Comparison of ENCODE assay signal across 8 mouse cellular contexts in the genomic region with DNA sequence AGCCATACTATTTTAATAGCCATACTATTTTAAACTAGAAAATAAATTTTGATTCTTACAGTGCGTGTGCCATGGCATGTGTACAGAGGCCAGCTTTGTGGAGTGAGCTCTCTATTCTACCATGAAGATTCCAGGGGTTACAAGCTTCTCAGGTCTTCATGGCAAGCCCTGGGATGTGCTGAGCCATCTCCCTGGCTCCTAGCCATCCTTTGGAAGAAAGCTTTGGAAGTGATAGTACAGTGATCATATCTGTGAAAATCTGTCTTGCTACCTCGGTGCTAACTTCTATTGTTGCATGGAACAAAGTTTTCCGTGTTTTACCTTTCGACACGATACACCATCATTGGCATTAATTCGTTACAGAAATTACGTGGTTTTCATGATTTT. TPM values are rescaled to one million over a fixed set of nuclear protein-coding genes. Genes with fewer than 3 reads are reported as not detected.
A peak's percentile ranks its signal among the peaks of the same experiment; 100 is the strongest.
DNase-seq lines count a peak whose midpoint lies in the region; ATAC-seq lines count a peak whose summit lies in the region.

No protein-coding gene starts in this region.

- WGBS in lung, embryonic 15.5 days, result 67% methylated on average over 7 of the region's 7 CpGs
- WGBS in forebrain, embryonic 12.5 days, result 30% methylated on average over 7 of the region's 7 CpGs
- WGBS in limb, embryonic 10.5 days, result 78% methylated on average over 7 of the region's 7 CpGs
- 23% methylated on average over 7 of the region's 7 CpGs for WGBS in neural tube, embryonic 14.5 days

- H3K36me3 ChIP-seq in lung, embryonic 15.5 days, result peaks cover 18% of the 10 kb centered on the region; the same call in 1 of the 2 replicates
- peaks cover 29% of the 10 kb centered on the region for H3K36me3 ChIP-seq in forebrain, embryonic 12.5 days (replicated peaks)
- H3K36me3 ChIP-seq in limb, embryonic 10.5 days, result peaks cover 34% of the 10 kb centered on the region
- H3K36me3 ChIP-seq in neural tube, embryonic 14.5 days (ENCODE audit: control insufficient read depth, insufficient read depth, low read length), result peaks cover 9% of the 10 kb centered on the region; the same call in 1 of the 2 replicates

- no peak for ATAC-seq in lung, embryonic 15.5 days (ENCODE audit: borderline replicate concordance, extremely low read depth, low FRiP score, low TSS enrichment)
- ATAC-seq in forebrain, embryonic 12.5 days (ENCODE audit: low FRiP score), result no peak
- ATAC-seq in neural tube, embryonic 14.5 days (ENCODE audit: low read depth), result no peak

- peak overlapping the region; percentile 70 for H3K4me2 ChIP-seq in lung, embryonic 15.5 days
- peak overlapping the region; percentile 77 for H3K4me2 ChIP-seq in forebrain, embryonic 12.5 days
- peak overlapping the region; percentile 69 for H3K4me2 ChIP-seq in neural tube, embryonic 14.5 days (ENCODE audit: low read depth, low read length)

- no peak for DNase-seq in lung, postnatal 10 days
- no peak for DNase-seq in limb, embryonic 10.5 days (ENCODE audit: low spot score)
- DNase-seq in layer of hippocampus, postnatal 10 days (ENCODE audit: low spot score in 2 of 2), result no peak
- DNase-seq in retina, postnatal 1 day, result no peak
- DNase-seq in urinary bladder, postnatal 10 days (ENCODE audit: low spot score), result no peak

- peak overlapping the region; percentile 68 for H3K4me3 ChIP-seq in lung, embryonic 15.5 days
- peak overlapping the region; percentile 62 for H3K4me3 ChIP-seq in forebrain, embryonic 12.5 days (replicated peaks)
- H3K4me3 ChIP-seq in limb, embryonic 10.5 days, result peak overlapping the region; percentile 66
- H3K4me3 ChIP-seq in neural tube, embryonic 14.5 days (ENCODE audit: low read depth, low read length), result peak overlapping the region; percentile 42

- H3K9me3 ChIP-seq in lung, embryonic 15.5 days, result no peaks in the 10 kb centered on the region
- H3K9me3 ChIP-seq in forebrain, embryonic 12.5 days, result no peaks in the 10 kb centered on the region
- H3K9me3 ChIP-seq in limb, embryonic 10.5 days (replicated peaks), result no peaks in the 10 kb centered on the region
- no peaks in the 10 kb centered on the region for H3K9me3 ChIP-seq in neural tube, embryonic 14.5 days (ENCODE audit: control insufficient read depth, low read length)

- H3K9ac ChIP-seq in lung, embryonic 15.5 days, result no peak overlapping the region
- peak overlapping the region; percentile 43; the same call in 1 of the 2 replicates for H3K9ac ChIP-seq in forebrain, embryonic 12.5 days
- no peak overlapping the region for H3K9ac ChIP-seq in neural tube, embryonic 14.5 days (replicated peaks; ENCODE audit: low read depth, low read length)

- no peaks in the 10 kb centered on the region for H3K27me3 ChIP-seq in lung, embryonic 15.5 days
- H3K27me3 ChIP-seq in forebrain, embryonic 12.5 days, result no peaks in the 10 kb centered on the region
- no peaks in the 10 kb centered on the region for H3K27me3 ChIP-seq in limb, embryonic 10.5 days (ENCODE audit: low read depth, poor library complexity, severe bottlenecking)
- H3K27me3 ChIP-seq in neural tube, embryonic 14.5 days (ENCODE audit: control insufficient read depth, insufficient read depth, low read length), result no peaks in the 10 kb centered on the region

- peaks cover 56% of the 10 kb centered on the region for H3K4me1 ChIP-seq in lung, embryonic 15.5 days
- peaks cover 76% of the 10 kb centered on the region for H3K4me1 ChIP-seq in forebrain, embryonic 12.5 days
- H3K4me1 ChIP-seq in limb, embryonic 10.5 days, result peaks cover 52% of the 10 kb centered on the region
- H3K4me1 ChIP-seq in neural tube, embryonic 14.5 days (ENCODE audit: control insufficient read depth, insufficient read depth, low read length), result peaks cover 38% of the 10 kb centered on the region

- H3K27ac ChIP-seq in lung, embryonic 15.5 days, result peak overlapping the region; percentile 86; the same call in 1 of the 2 replicates
- peak overlapping the region; percentile 97 for H3K27ac ChIP-seq in forebrain, embryonic 12.5 days
- H3K27ac ChIP-seq in limb, embryonic 10.5 days, result peak overlapping the region; percentile 91
- H3K27ac ChIP-seq in neural tube, embryonic 14.5 days (ENCODE audit: low read depth, low read length), result peak overlapping the region; percentile 84

RNA-seq across cellular contexts. Expression of a gene that starts 0.7 kb away (rescaled TPM):
- polyA plus RNA-seq in lung, embryonic 15.5 days (2015; fragmentation: Nextera tagmentation; extraction: Ambion mirVana), result 21.0 and 24.0 TPM in 2 replicates
- polyA plus RNA-seq in forebrain, embryonic 12.5 days (2016; fragmentation: Nextera tagmentation; extraction: Ambion mirVana), result 27.4 and 28.7 TPM in 2 replicates
- 14.8 and 20.0 TPM in 2 replicates for polyA plus RNA-seq in limb, embryonic 10.5 days (2016; fragmentation: Nextera tagmentation; extraction: Ambion mirVana)
- 14.5 and 16.0 TPM in 2 replicates for polyA plus RNA-seq in neural tube, embryonic 14.5 days (2014; fragmentation: Nextera tagmentation; extraction: Ambion mirVana)
- 10 to 100 TPM; 17.9 to 19.4 TPM for total RNA-seq in layer of hippocampus, postnatal 10 days (2021)

RNA-seq across cellular contexts. Expression of a gene that starts 2.7 kb away (rescaled TPM):
- polyA plus RNA-seq in lung, embryonic 15.5 days (2015; fragmentation: Nextera tagmentation; extraction: Ambion mirVana), result 93.5 and 97.7 TPM in 2 replicates
- 172 and 178 TPM in 2 replicates for polyA plus RNA-seq in forebrain, embryonic 12.5 days (2016; fragmentation: Nextera tagmentation; extraction: Ambion mirVana)
- 140 and 145 TPM in 2 replicates for polyA plus RNA-seq in limb, embryonic 10.5 days (2016; fragmentation: Nextera tagmentation; extraction: Ambion mirVana)
- 85.7 and 91.1 TPM in 2 replicates for polyA plus RNA-seq in neural tube, embryonic 14.5 days (2014; fragmentation: Nextera tagmentation; extraction: Ambion mirVana)
- total RNA-seq in layer of hippocampus, postnatal 10 days (2021), result 100 to 1,000 TPM; 107 to 114 TPM

RNA-seq across cellular contexts. Expression of a gene that starts 25.6 kb away (rescaled TPM):
- 371 and 398 TPM in 2 replicates for polyA plus RNA-seq in lung, embryonic 15.5 days (2015; fragmentation: Nextera tagmentation; extraction: Ambion mirVana)
- 595 and 609 TPM in 2 replicates for polyA plus RNA-seq in forebrain, embryonic 12.5 days (2016; fragmentation: Nextera tagmentation; extraction: Ambion mirVana)
- polyA plus RNA-seq in limb, embryonic 10.5 days (2016; fragmentation: Nextera tagmentation; extraction: Ambion mirVana), result 434 and 504 TPM in 2 replicates
- polyA plus RNA-seq in neural tube, embryonic 14.5 days (2014; fragmentation: Nextera tagmentation; extraction: Ambion mirVana), result 475 and 479 TPM in 2 replicates
- 100 to 1,000 TPM; 278 to 304 TPM for total RNA-seq in layer of hippocampus, postnatal 10 days (2021)

RNA-seq across cellular contexts. Expression of a gene that starts 34.1 kb away (rescaled TPM):
- polyA plus RNA-seq in lung, embryonic 15.5 days (2015; fragmentation: Nextera tagmentation; extraction: Ambion mirVana), result 63.1 and 64.8 TPM in 2 replicates
- 85.8 and 94.4 TPM in 2 replicates for polyA plus RNA-seq in forebrain, embryonic 12.5 days (2016; fragmentation: Nextera tagmentation; extraction: Ambion mirVana)
- polyA plus RNA-seq in limb, embryonic 10.5 days (2016; fragmentation: Nextera tagmentation; extraction: Ambion mirVana), result 78.7 and 85.3 TPM in 2 replicates
- polyA plus RNA-seq in neural tube, embryonic 14.5 days (2014; fragmentation: Nextera tagmentation; extraction: Ambion mirVana), result 120 and 128 TPM in 2 replicates
- 100 to 1,000 TPM; 261 to 290 TPM for total RNA-seq in layer of hippocampus, postnatal 10 days (2021)

RNA-seq across cellular contexts. Expression of a gene that starts 38.3 kb away (rescaled TPM):
- polyA plus RNA-seq in lung, embryonic 15.5 days (2015; fragmentation: Nextera tagmentation; extraction: Ambion mirVana), result 37.6 and 37.9 TPM in 2 replicates
- 37.8 and 39.1 TPM in 2 replicates for polyA plus RNA-seq in forebrain, embryonic 12.5 days (2016; fragmentation: Nextera tagmentation; extraction: Ambion mirVana)
- polyA plus RNA-seq in limb, embryonic 10.5 days (2016; fragmentation: Nextera tagmentation; extraction: Ambion mirVana), result 37.5 and 43.1 TPM in 2 replicates
- polyA plus RNA-seq in neural tube, embryonic 14.5 days (2014; fragmentation: Nextera tagmentation; extraction: Ambion mirVana), result 27.1 and 28.8 TPM in 2 replicates
- 10 to 100 TPM; 32.6 to 38.4 TPM for total RNA-seq in layer of hippocampus, postnatal 10 days (2021)
